Mouse (Mus musculus) lung, adult 2 months (tissue): ENCODE data around the gene Dlg3.

Experiments
- CTCF ChIP-seq: fragments of 200-500 bp; IDR thresholded peaks from 2 replicates; pipeline ENCODE4 v1.5.1; 2011; ENCODE audit warnings: mild to moderate bottlenecking, low read length, control low read depth; ENCODE audit not compliant: insufficient read depth
- POLR2A ChIP-seq: fragments of 200-500 bp; IDR thresholded peaks from 2 replicates; pipeline ENCODE4 v1.6.1; 2011; ENCODE audit warnings: low read depth, mild to moderate bottlenecking, control low read depth, low read length, borderline replicate concordance; ENCODE audit errors: extremely low read depth

- TF ChIP-seq CTCF (no peak), POLR2A (no peak)
Observed at GRCm38 (mm10) chrX:100767885-100768626, 534 bp downstream of the Dlg3 start.
